Mouse (Mus musculus) G1E-ER4 (cell line): Measurements from ENCODE around the gene Isyna1. TPM values are rescaled to one million over a fixed set of nuclear protein-coding genes. Genes with fewer than 3 reads are reported as not detected.

Experiments used
- GATA1 ChIP-seq: IDR thresholded peaks from one replicate; pipeline ENCODE4 v1.8.0; 2012; ENCODE audit warnings: low read length, inconsistent platforms
- polyA plus RNA-seq: library from polyadenylated mRNA; stranded (reverse); fragments of >175 nt; gene quantifications from 2 replicates; pipeline ENCODE4 v1.2.3, GENCODE M21; 2012

Gene Isyna1
- polyA plus RNA-seq, 1 experiment: 204 TPM

DNA sequence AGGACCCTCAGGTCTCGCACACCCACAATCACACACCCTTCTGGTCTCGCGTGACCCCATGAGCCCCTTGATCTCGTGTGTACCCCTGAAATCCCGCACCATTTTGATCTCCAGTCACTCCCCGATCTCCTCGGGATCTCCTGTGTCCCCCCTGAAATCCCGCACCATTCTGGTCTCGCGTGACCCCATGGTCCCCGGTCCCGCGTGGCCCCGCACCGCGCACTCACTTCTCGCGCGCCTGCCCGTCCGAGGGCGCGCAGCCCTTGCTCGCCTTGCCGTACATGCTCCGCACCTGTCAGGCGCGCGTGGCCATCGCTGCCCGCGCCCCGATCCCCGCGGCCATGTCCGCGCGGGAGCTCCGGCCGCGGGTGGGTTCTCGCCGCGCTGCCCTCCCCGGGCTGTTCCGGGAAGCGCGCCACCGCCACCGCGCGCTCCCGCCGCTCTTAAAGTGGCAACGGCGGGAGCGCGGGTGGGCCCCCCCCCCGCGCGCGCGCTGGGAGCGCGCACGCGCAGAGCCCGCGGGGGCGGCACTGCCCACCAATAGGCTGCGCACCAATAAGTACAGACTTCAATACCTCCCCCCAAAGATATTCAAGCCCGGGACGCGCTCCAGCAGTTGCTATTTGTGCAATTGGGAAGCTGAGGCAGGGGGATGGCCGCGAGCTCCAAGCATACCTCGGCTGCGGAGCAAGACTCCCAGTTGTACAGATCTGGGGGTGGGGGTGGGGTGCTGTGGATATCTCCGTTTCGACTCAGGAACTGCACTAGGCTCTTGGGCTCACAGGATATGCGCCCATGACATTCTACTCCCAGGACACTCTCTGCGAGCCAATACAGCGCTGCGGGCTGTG is 13.9 kb downstream of the Isyna1 start:
- TF ChIP-seq GATA1: no peak

DNA sequence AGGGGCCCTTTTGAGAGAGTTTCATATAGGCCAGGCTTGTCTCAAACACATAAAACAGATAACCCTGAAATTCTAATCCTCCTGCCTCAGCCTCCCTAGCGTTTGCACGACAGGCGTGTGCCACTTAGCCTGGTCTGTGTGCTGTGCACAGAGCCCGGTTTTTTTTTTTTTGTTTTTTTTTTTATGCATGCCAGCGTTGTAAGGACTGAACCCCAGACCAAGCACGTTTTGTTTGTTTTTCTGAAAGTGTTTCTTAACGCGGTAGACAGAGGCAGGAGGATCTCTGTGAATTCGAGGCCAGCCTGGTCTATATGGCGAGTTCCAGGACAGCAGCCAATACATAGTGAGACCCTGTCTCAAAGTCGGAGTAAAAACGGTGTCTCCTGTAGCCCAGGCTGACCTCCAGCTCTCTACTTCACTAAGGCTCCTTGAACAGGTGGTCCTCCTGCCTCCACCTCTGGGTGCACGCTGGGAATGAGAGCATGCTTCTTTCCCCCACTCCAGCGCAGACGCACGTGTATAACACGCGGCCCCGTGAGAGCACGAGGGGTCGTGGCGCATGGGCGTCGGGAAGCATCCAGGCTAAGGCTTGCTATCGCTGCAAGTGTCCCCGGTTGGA is 14.7 kb downstream of the Isyna1 start, which contains the start of gene Ssbp4:
Gene Ssbp4, minus strand, starts transcription at position 124 of the 619 bp plus-strand sequence.
- TF ChIP-seq GATA1: no peak

GRCm38 (mm10) chr8:70609368-70609848 is 15.2 kb downstream of the Isyna1 start:
- no peak for TF ChIP-seq GATA1

DNA sequence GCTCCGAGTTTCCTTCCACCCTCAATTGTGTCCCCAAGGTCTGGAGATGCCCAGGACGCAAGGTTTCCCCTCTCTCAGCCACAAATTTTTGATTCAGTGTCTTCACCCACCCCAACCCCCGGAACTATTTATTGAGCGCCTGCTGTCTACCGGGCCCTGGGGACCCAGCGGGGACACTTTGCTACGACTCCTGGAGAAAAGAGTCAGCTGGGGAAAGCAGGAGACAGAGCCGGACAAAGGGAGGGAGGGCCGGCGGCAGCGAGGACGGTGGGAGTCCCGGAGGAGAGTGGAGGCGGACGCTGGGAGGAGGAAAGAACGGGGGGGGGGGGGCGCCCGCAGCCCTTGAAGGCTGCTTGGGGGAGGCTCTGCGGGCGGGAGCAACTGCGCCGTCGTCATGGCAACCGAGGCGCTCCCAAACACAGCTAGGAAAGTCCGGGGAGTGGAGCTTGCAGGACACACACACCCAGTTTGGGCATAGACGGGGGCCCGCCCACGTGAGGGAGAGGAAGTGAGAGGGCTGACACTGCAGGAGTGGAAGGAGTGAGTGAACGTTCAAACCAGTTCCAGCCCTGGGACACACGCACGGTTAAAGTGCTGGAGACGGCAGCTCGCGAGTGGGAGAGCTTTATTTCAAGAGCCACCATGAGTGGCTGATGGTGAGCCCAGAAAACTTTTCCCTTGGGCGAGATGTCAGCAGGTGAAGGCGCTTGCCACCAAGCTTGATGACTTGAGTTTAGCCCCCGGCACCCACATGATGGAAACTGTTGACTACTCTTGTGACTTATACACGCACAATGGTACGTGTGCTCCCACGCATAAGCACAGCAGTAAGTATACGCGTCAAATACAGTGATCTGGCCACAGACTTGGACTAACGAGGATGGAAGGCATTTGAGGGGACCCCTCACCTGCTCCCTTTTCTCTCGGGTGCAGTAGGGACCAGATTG is 15.9 kb downstream of the Isyna1 start:
- TF ChIP-seq GATA1: no peak

GRCm38 (mm10) chr8:70610796-70611771 is 16.9 kb downstream of the Isyna1 start:
- no peak for TF ChIP-seq GATA1

DNA sequence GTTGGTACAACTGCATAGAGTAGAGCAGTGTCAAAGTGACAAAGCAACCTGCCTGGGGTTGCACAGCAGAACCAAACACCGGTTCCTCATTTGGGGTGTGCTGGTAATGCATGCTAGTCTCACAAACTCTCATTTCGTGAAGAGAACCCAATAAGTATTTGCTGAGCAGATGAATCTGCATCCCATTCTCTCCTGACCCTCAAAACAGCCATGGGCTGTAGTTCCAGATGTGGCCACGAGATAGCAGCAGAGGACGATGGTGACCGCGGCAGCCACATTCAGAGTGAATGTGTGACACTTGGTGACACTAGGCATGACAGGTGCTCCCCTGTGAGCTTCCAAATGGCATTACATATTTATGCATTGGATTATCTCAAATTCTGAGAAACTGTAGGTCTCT is 17.7 kb downstream of the Isyna1 start:
- TF ChIP-seq GATA1: no peak

DNA sequence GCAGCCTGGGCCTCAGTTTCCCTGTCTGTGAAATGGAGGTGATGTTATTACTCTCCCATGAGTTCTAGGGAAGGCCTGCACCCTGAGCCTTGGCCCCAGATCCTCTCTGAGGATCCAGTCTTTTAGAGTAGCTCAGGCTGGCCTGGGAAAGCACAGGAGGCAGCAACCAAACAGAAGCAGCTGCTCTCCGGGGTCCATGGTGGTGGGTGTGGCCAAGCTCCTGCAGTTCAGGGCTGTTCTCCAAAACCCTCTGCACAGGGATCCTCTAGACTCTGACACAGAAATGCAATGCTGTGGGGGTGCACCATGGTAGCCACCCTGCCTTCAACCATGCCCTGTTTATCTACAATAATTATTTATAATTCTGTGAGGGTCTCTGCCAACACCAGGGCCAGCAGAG is 19.6 kb downstream of the Isyna1 start:
- no peak for TF ChIP-seq GATA1

DNA sequence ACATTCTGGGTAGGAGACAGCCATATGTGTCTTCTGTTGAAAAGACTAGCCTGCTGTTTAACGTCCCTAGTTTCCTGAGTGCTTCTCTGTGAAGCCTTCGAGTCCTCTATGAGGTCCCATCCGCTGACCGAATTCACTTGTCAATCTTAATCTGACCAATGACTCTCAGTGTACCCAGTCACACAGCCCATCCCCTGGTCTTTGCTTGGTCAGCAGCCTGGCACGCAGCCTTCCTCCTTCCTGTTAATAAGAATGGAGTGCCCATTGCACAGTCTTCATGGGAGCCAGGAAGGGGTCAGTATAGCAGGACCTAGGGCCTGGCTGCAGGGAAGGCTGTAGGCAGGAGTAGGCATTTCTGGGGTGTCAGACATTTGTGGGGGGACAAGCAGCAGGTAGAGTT is 20.3 kb downstream of the Isyna1 start:
- no peak for TF ChIP-seq GATA1

DNA sequence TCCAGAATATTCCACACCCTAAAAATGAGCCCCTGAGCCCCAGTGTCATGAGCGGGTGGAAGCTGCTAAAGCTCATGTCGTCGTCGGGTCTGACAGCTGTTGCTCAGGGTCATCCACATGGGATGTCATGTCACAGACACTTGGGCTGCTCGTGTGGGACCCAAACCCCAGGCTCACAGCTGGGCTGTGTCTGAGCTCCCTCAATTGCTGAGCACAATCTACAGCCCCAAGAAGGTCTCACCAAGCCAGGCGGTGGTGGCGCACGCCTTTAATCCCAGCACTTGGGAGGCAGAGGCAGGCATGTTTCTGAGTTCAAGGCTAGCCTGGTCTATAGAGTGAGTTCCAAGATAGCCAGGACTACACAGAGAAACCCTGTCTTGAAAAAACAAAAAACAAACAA is 21.1 kb downstream of the Isyna1 start:
- TF ChIP-seq GATA1: no peak

- no peak for TF ChIP-seq GATA1
Measured at GRCm38 (mm10) chr8:70615894-70616293, 21.7 kb downstream of the Isyna1 start, which contains the start of gene Lrrc25. Gene Lrrc25 (plus strand): TSS chr8:70616155.

DNA sequence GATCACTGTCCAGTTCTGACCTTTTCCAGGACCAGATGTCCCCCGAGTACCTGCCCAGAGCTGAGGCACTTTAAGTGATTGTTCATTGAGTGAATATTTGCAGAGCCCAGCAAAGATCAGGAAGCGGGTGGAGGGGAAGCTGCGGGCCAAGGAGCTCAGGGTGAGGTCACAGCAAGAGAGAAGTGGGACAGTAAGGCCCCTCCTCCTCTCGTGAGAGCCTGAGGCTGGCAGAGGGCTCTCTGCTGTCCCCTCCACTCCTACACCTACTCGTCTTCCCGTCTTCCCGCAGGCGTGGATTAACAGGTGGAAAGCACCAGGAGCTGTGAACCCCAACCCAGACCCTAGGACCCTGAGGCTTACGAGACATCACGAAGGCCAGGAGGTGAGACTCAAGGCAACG is 22.5 kb downstream of the Isyna1 start:
- no peak for TF ChIP-seq GATA1

DNA sequence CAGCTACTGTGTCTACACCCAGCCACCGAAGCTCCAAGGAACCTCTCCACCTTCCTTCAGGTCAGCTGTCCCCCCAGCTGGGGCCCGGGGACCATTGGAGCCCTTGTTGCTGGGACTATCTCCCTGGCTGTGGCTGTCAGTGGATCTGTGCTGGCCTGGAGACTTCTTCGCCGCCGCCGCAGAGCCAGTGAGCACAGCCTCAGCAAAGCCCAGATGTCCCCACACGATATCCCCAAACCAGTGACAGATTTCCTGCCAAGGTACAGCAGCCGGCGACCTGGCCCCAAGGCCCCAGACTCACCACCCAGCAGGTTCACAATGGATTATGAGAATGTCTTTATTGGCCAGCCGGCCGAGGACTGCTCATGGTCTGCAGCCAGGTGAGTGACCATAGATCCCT is 23.8 kb downstream of the Isyna1 start:
- TF ChIP-seq GATA1: no peak

- TF ChIP-seq GATA1: no peak
Measured at GRCm38 (mm10) chr8:70618888-70619334, 24.7 kb downstream of the Isyna1 start.

- peak; percentile 1 for TF ChIP-seq GATA1
Measured at GRCm38 (mm10) chr8:70622220-70622619, 28.0 kb downstream of the Isyna1 start.
